Mouse (Mus musculus) layer of hippocampus, adult 2 months (tissue): ENCODE data around the gene Ola1. TPM values are rescaled to one million over a fixed set of nuclear protein-coding genes. Genes with fewer than 3 reads are reported as not detected.

Experiments
- DNase-seq, 2 experiments: peaks; one replicate each; pipeline ENCODE4 v3.0.0; 2022; ENCODE audit warnings: low spot score in 2 of 2
- H3K27ac ChIP-seq: fragments of 200-600 bp; 2 replicates; pipeline ENCODE4 v1.8.1; 2022
- H3K4me3 ChIP-seq: fragments of 200-600 bp; 2 replicates; pipeline ENCODE4 v1.8.1; 2022; ENCODE audit warnings: mild to moderate bottlenecking
- CTCF ChIP-seq: fragments of 200-600 bp; conservative IDR thresholded peaks from 2 replicates; pipeline ENCODE4 v1.8.1; 2022; ENCODE audit warnings: antibody characterized with exemption, mild to moderate bottlenecking, moderate library complexity
- total RNA-seq, 2 experiments: library from RNA; stranded (reverse); gene quantifications; 2 replicates each; pipeline ENCODE4 v1.2.3; 2021

The Ola1 gene
- total RNA-seq, 2 experiments from 2014 or later: 119 to 123 TPM

- H3K27ac ChIP-seq: no peak overlapping the region
- no peak for TF ChIP-seq CTCF
- H3K4me3 ChIP-seq: no peak overlapping the region
- no peak for DNase-seq
Measured at GRCm38 (mm10) chr2:73073811-73074472, 144.8 kb downstream of the Ola1 start.

DNA sequence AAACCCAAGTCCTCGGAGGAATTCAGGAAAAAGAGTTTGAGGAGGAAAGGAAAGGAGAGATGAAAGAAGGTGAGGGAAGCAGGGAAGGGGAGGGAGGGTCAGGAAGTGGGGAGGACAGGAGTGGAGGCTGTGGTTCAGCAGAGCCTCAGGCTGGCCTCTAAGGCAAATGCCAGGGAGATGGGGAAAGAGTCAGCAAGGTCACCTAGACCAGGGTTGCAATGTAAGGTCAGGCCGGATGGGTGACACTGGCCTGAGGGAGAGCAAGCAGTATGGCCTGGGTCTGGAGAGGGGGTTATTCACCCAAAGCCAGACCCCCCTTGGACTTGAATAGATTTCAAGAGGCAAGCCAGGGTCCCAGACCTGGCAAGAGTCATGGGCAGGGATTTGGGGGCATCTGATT lies 147.5 kb downstream of the Ola1 start:
- no peak for DNase-seq
- TF ChIP-seq CTCF: no peak
- Histone ChIP-seq H3K4me3 (no peak overlapping the region), H3K27ac (no peak overlapping the region)

- no peak overlapping the region for H3K27ac ChIP-seq
- H3K4me3 ChIP-seq: no peak overlapping the region
- no peak for DNase-seq
- TF ChIP-seq CTCF: no peak
Measured at GRCm38 (mm10) chr2:73070449-73071076, 148.2 kb downstream of the Ola1 start.

GRCm38 (mm10) chr2:73069223-73069825 lies 149.4 kb downstream of the Ola1 start:
- DNase-seq: no peak
- H3K4me3 ChIP-seq: no peak overlapping the region
- H3K27ac ChIP-seq: no peak overlapping the region
- no peak for TF ChIP-seq CTCF

- Histone ChIP-seq H3K4me3 (no peak overlapping the region), H3K27ac (no peak overlapping the region)
- TF ChIP-seq CTCF: peak; percentile 67
- DNase-seq: no peak
Measured at GRCm38 (mm10) chr2:73066307-73067167, 152.2 kb downstream of the Ola1 start.

DNA sequence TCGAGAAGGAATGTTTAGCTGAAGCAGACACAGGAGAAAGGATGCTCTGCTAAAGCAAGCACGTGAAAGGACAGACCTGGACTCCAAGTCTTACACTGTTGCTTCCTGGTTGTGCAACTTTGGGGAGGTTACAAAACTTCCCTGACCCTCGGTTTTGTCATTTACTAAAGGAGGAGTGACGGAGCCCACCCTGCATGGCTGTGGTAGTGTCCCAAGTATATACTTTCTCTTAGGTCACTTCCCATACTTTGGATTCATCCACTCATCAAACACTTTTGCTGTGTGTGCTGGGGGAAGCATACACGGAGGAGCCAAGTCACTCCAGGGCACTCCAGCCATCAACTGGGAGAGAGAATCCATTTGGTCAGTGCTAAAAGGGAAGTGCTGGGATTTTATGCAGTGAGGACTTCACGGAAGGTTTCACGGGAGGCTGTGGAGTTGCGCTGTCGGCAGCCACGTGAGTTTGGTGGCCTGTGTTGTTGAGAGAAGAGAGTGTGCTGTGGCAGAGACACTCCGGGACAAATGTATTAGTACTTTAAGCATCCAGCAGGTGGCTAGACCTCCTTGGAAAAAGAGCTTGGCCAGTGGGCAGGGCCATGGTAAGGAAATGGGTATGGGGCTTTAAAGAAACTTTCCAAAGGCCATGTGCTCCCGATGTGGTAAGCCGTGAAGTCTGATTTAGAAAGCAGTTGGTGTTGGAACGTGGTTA lies 154.7 kb downstream of the Ola1 start:
- no peak for DNase-seq
- H3K4me3 ChIP-seq: no peak overlapping the region
- H3K27ac ChIP-seq: no peak overlapping the region
- peak; percentile 32 for TF ChIP-seq CTCF

DNA sequence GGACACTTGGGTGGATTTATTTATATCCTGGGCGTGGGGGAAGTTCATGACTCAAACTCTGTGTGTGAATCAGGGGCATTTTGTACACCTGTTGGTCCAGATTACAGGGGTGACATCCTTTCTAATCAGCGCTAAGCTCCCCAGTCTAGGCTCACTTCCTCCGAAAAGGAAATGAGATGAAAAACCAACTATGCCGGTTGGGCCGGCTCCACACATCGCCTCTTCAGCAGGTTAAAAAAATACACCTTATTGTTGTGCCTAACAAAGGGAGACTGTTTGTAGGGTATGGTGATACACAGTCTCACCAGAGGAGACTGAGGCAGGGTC lies 158.5 kb downstream of the Ola1 start:
- TF ChIP-seq CTCF: no peak; the same call in 1 of the 2 replicates
- no peak for DNase-seq
- Histone ChIP-seq H3K4me3 (no peak overlapping the region), H3K27ac (no peak overlapping the region)

- no peak for DNase-seq
- Histone ChIP-seq H3K4me3 (no peak overlapping the region), H3K27ac (no peak overlapping the region)
- TF ChIP-seq CTCF: peak; percentile 77
Measured at GRCm38 (mm10) chr2:73059550-73060258, 159.0 kb downstream of the Ola1 start.

GRCm38 (mm10) chr2:73058344-73058743 lies 160.4 kb downstream of the Ola1 start:
- DNase-seq: no peak
- no peak for TF ChIP-seq CTCF
- Histone ChIP-seq H3K4me3 (no peak overlapping the region), H3K27ac (no peak overlapping the region)

GRCm38 (mm10) chr2:73057589-73057988 lies 161.1 kb downstream of the Ola1 start:
- DNase-seq: no peak
- Histone ChIP-seq H3K27ac (no peak overlapping the region), H3K4me3 (no peak overlapping the region)
- no peak for TF ChIP-seq CTCF

GRCm38 (mm10) chr2:73056090-73056956 lies 162.4 kb downstream of the Ola1 start:
- Histone ChIP-seq H3K27ac (no peak overlapping the region), H3K4me3 (no peak overlapping the region)
- TF ChIP-seq CTCF: no peak
- DNase-seq: no peak
